Mouse (Mus musculus) erythroblast, embryonic 14.5 days (primary cell): ENCODE measurements around the gene Gm44. TPM values are rescaled to one million over a fixed set of nuclear protein-coding genes. Genes with fewer than 3 reads are reported as not detected.
"Not testable (repeated sequence)": the region's sequence is repeated elsewhere in the genome, so short reads cannot be mapped to it uniquely, and the experiment has no call there.

Experiments
- H3K27me3 ChIP-seq: 2 replicates; pipeline ENCODE4 v1.6.1; 2012; ENCODE audit warnings: inconsistent platforms; ENCODE audit not compliant: control insufficient read depth
- H3K36me3 ChIP-seq: 2 replicates; pipeline ENCODE4 v1.6.1; 2012; ENCODE audit warnings: mild to moderate bottlenecking, inconsistent platforms; ENCODE audit not compliant: control insufficient read depth
- H3K4me1 ChIP-seq: 2 replicates; pipeline ENCODE4 v1.6.1; 2012; ENCODE audit warnings: inconsistent platforms; ENCODE audit not compliant: control insufficient read depth
- H3K4me3 ChIP-seq: replicated peaks from 2 replicates; pipeline ENCODE3; 2012; ENCODE audit warnings: moderate library complexity, mild to moderate bottlenecking, inconsistent platforms
- H3K9me3 ChIP-seq: 2 replicates; pipeline ENCODE4 v1.6.1; 2012; ENCODE audit warnings: low read length, inconsistent platforms, mixed read lengths; ENCODE audit not compliant: control insufficient read depth
- GATA1 ChIP-seq: IDR thresholded peaks from 2 replicates; pipeline ENCODE4 v1.6.1; 2012; ENCODE audit warnings: low read length, inconsistent platforms, mixed read lengths
- TAL1 ChIP-seq: IDR thresholded peaks from 3 replicates; pipeline ENCODE4 v1.6.1; 2012; ENCODE audit warnings: low read length, inconsistent platforms, mixed read lengths
- polyA plus RNA-seq: library from polyadenylated mRNA; stranded (reverse); fragments of >175 nt; gene quantifications from 2 replicates; pipeline ENCODE4 v1.2.3, GENCODE M21; 2012

Gene Gm44
- not detected in 2 replicates for polyA plus RNA-seq

DNA sequence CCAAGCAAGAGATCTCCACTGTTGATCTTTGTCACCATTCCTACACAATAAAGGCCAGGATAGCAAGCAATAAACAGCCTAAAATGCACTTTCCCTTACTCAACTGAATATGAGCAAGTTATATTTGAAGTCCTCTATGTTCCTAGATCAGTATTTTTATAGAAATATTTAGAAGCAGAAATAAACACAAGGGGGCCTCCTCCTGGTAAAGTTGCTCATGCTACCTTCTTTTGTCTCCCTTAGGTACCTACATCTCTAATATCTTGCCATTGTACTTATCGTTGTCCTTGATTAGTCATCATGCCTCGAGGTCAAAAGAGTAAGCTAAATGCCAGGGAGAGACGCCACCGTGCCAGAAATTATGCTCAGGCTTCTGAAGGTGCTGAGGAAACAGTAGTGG lies at the start of gene Gm44:
Gene Gm44 (plus strand): TSS at position 301 of the 400 bp plus-strand sequence.
- TF ChIP-seq GATA1: no peak
- TF ChIP-seq TAL1: no peak
- H3K36me3 ChIP-seq: no peaks in the 10 kb centered on the region
- no peaks in the 10 kb centered on the region for H3K9me3 ChIP-seq
- no peak within 1 kb of the TSS for H3K4me3 ChIP-seq
- H3K4me1 ChIP-seq: no peaks in the 10 kb centered on the region
- no peaks in the 10 kb centered on the region for H3K27me3 ChIP-seq

DNA sequence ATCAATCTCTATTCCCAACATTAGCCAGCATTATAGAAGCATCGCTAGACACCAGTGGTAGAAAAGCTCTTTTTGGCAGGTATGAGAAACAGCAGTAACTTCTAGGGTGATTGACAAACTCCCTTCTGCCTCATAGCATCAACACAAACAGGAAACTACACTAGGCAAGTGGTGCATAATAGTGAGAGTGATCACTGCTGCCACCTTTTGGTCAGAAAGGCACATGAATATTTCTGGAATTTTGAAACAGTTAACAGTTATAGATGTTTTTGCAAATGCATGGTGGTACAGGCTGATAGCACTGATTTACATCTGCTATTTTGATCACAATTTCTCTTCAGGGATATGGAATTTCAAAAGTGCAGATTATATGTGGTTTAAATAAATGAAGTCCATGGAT lies 36.0 kb downstream of the Gm44 start:
- Histone ChIP-seq H3K9me3 (no peaks in the 10 kb centered on the region), H3K27me3 (no peaks in the 10 kb centered on the region), H3K36me3 (no peaks in the 10 kb centered on the region), H3K4me3 (no peak overlapping the region), H3K4me1 (no peaks in the 10 kb centered on the region)
- TF ChIP-seq TAL1: no peak

DNA sequence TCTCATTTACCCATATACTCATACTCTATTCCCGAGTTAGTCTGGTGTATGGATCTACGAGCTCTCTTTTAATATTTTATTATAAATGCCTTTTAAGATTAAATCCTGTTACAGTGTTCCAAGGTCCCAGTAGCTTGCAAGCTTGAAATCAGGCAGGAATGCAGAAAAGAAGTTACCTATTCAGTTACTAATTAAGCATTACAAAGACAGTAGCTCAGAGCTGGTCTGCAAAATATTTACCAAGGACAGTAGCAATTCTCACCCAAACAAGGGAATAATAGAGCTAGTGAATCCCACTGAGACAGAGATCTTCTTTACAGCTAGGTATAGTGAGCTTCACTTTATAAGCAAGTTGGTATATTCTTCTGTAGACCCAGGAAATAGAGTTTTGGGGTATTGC lies 46.3 kb downstream of the Gm44 start:
- H3K9me3 ChIP-seq, H3K36me3 ChIP-seq, H3K4me1 ChIP-seq, H3K27me3 ChIP-seq, H3K4me3 ChIP-seq: not testable (repeated sequence)
